Mouse (Mus musculus) myocyte (in vitro differentiated cells): Measurements from ENCODE around the gene Dapk2.

Experiments
- E2F4 ChIP-seq: IDR thresholded peaks from one replicate; pipeline ENCODE4 v1.6.1; 2011; ENCODE audit warnings: mild to moderate bottlenecking, control low read depth, moderate library complexity; ENCODE audit not compliant: insufficient read depth
- MYOD1 ChIP-seq, 3 experiments: IDR thresholded peaks; one replicate each; pipeline ENCODE4 v1.6.1; 2011; ENCODE audit warnings: control low read depth in 2 of 3, low read depth in 2 of 3, mild to moderate bottlenecking in 2 of 3, moderate library complexity in 1 of 3; ENCODE audit not compliant: insufficient read length in 2 of 3, control insufficient read depth in 1 of 3
- POLR2A ChIP-seq: IDR thresholded peaks from one replicate; pipeline ENCODE4 v1.6.1; 2011; ENCODE audit warnings: low read depth, mild to moderate bottlenecking, control low read depth, moderate library complexity; ENCODE audit not compliant: insufficient read length
- POLR2AphosphoS2 ChIP-seq: IDR thresholded peaks from one replicate; pipeline ENCODE4 v1.6.1; 2011; ENCODE audit warnings: low read depth, control low read depth; ENCODE audit not compliant: insufficient read length
- TCF3 ChIP-seq: IDR thresholded peaks from one replicate; pipeline ENCODE4 v1.6.1; 2011; ENCODE audit warnings: low read depth, control low read depth; ENCODE audit not compliant: insufficient read length
- USF1 ChIP-seq: IDR thresholded peaks from one replicate; pipeline ENCODE4 v1.6.1; 2011; ENCODE audit warnings: low read depth, mild to moderate bottlenecking, control low read depth, moderate library complexity

DNA sequence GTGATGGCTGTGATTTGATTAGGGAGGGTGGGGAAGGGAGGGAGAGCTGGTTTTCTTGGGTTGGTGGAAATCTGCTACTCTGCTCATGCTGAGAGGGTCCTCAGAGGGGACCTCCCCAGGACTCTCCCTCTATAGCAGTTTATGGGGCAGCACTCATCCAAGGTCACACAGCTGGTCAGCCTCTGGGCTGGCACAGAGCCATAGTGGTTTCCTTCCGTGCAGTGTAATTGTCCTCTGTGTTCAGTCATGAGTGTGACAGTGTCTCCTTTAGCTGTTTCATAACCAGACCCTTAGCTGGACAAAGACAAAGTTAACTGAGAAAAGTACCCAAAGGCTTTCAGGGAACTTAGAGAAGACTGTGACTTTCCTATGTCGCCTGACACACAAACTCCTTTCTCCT lies 103.7 kb downstream of the Dapk2 start:
- TF ChIP-seq POLR2A (no peak), USF1 (no peak), MYOD1 (IDR thresholded peaks at IDR 0.05; ENCODE audit: control insufficient read depth in 1 of 3, insufficient read length in 2 of 3, low read depth in 2 of 3) (no peak), TCF3 (no peak), E2F4 (no peak), POLR2AphosphoS2 (no peak)
